Mouse (Mus musculus) right cerebral cortex, postnatal 4 days (tissue): ENCODE data around the gene Pip4p1.
"Not testable (repeated sequence)": the region's sequence is repeated elsewhere in the genome, so short reads cannot be mapped to it uniquely, and the experiment has no call there.

Source experiments
- DNase-seq: peaks from one replicate; pipeline ENCODE4 v3.0.0-alpha.2; 2022

Gene Pip4p1

DNA sequence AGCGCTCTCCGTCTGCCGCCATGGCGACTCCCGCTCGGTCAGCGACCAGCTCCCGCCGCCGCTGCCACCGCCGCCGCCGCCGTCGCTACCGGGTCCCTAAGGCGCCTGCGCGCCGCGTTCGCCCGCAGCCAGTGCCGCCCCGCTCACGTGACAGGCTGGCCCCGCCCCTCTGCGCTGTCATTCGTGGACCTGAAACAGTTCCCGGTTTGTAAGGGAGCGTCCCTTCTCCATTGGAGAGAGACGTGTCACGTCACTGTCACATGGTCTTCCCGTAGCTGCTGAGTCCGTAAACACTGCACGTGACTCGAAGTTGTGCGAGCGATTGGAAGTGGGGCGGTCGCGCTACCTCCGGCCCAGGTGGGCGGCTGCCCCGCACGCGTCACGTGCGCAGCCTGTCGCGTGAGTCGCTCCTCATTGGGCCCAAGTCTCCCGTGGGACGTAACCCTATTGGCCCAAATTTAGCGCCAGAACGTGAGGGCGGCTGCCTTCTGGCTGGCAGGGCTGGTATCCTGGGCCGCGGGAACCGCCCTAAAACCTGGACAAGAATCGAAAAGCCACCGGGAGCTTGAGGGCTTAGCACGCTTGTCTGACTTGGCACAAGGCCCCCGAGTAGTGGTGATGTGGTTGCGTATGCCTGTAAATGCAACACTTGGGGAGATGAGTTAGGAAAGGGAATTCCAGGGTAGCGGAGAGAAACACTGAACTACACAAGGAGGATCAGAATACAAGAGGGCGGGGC is at the start of gene Pip4p1, which contains the start of gene Pnp:
Pip4p1 (minus strand) TSS at position 103 of the 739 bp plus-strand sequence.
Pnp (plus strand) TSS at position 329 of the 739 bp plus-strand sequence.
- peak; percentile 96 for DNase-seq

- no peak for DNase-seq
Measured at GRCm38 (mm10) chr14:50979631-50980030, 49.0 kb upstream of the Pip4p1 start.

DNA sequence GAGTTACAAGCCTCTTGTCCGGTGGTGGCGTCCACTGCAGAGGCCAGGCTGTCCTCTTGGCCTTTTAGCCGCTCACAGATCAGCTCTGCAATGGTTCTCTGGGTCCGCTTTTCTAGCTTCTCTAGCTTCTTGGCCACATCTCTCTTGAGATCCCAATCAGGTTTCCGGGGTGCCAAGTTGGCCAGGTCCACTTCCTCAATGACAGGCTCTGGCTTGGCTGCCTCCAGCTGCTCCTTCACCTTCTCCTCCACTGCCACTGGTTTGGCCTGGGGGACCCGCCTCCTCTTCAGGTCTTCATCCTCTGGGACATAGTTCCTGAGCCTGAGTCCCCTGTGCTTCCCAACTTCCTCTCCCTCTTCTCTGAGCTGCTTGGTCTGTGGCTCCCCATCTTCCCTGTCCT is 47.8 kb upstream of the Pip4p1 start:
- DNase-seq: not testable (repeated sequence)

GRCm38 (mm10) chr14:50976674-50977073 is 46.0 kb upstream of the Pip4p1 start:
- DNase-seq: peak; percentile 10

- DNase-seq: no peak
Measured at GRCm38 (mm10) chr14:50975001-50975400, 44.3 kb upstream of the Pip4p1 start.

DNA sequence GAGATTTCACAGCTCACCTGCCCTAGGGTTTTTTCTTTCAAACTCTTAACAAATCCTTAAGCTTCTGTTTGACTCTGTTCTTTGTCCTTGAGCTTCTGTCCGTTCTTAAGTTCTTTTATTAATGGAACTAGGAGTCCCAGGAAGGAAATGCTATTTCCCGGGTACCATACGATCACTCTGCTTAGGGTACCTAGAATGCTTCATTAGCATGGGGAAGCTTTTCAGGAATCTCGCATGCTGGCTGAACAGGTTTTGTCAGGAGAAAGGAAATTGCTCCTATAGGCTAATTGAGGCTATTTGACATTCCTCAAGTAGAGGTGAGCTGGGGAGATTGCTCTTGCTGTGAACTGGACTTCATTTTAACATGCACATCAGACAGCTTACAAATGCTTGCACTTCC is 43.0 kb upstream of the Pip4p1 start:
- no peak for DNase-seq

DNA sequence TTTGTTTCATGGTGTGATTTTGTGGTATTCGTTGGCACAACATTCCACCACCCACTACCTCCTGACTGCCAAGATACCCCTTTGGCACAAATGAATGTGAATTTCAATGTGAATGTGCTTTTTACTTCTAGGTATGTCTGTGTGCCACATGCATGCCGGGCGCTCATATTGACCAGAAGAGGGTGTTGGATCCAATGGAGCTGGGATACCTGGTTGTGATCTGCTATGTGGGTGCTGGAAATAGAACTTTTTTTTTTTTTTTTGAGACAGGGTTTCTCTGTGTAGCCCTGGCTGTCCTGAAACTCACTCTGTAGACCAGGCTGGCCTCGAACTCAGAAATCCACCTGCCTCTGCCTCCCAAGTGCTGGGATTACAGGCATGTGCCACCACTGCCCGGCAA is 42.4 kb upstream of the Pip4p1 start:
- not testable (repeated sequence) for DNase-seq

- no peak for DNase-seq
Measured at GRCm38 (mm10) chr14:50970822-50971221, 40.2 kb upstream of the Pip4p1 start.

- DNase-seq: peak; percentile 35
Measured at GRCm38 (mm10) chr14:50969558-50970544, 39.2 kb upstream of the Pip4p1 start.

DNA sequence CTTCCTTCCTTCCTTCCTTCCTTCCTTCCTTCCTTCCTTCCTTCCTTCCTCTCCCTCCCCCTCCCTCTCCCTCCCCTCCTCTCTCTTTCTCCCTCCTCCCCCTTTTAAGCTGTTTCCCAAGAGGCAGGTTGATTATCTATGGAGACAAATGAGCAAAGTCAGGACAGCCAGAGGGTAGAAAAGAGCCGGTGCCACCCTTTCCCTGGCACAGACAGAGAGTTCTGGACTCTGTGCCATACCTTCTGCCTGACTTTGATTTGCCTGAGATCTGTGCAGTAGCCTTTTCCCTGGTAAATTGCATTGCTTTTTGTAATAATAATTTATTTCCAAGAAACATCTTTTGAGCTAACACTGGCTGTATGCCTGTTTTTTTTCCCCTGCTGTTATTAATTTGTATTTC is 38.4 kb upstream of the Pip4p1 start:
- DNase-seq: no peak

GRCm38 (mm10) chr14:50968216-50968980 is 37.7 kb upstream of the Pip4p1 start:
- no peak for DNase-seq

DNA sequence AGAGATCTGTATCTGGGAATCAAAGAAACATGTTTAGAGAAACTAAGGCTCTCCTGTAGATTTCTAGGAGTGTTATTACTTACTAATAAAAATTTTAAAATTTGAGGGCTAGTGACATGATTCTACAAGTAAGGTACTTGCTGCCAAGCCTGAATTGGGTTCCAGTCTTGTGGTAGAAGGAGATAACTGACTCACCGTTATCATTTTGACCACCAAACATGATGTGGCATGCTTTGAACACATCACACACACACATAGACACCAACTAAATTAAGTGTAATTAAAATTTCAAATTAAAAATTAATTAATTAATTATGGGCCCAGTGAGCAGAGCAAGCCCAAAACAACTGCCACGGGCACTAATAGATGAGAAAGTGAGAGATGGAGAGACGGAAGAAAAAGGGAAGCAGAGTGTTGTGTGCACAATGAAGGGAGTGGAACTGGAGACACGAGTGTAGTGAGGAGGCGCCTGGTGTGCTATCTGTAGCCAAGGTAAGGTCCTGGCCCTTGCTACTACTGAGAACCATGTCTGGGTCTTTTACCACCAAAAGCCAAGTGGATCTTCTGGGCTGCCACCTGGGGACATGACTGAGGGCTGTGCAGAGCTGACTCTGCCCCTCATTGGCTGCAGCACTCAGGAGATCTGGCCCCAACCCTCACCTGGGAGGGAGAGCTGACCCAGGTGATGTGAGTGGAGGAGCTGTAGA is 27.8 kb upstream of the Pip4p1 start:
- DNase-seq: not testable (repeated sequence)

DNA sequence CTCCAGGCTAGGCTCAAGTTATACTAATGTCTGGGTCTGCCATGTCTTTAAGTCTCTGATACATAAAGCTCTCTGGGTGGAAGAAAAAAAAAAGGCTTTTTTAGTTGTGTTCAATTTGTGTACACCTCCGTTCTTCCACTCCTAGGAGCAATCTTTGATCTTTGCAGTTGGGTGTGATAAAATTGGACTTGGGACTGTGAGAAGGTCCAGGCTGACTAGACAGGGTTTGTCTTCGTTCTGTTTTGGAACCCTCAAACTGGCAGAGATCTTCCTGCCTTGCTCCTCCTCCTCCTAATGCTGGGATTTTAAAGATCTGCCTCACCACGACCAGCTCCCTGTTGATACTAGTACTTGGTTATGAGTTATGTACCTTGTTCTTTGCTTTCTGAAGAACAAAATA is 26.5 kb upstream of the Pip4p1 start:
- not testable (repeated sequence) for DNase-seq

GRCm38 (mm10) chr14:50956724-50957123 is 26.1 kb upstream of the Pip4p1 start:
- DNase-seq: not testable (repeated sequence)

DNA sequence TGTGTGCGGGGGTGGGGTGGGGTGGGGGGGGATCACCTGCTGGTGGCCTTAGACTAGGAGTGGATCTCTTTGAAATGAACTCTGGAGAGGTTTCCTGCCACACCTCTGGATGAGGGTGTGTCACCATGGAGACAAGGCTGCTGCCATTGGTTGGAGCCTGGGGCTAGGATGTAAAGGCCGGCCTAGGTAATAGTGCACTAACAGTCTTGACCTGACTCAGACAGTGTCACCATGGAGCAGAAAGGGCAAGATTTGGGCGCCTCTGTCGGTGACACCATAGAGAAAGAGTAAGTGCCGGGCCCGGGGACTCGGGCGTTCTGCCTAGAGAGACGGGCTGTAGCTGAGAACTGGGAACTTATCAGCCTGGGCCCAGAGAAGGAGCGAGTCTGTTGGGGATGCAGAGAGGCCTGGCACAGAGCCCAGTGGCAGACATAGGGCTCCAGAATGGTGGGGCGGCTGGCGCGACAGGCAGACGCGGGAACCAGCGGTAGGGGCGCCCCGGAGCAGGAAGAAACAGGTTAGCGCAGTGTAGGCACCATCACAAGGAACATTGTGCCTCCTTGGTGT is 25.4 kb upstream of the Pip4p1 start, which contains the start of gene Pnp2:
Pnp2 (plus strand) TSS at position 51 of the 567 bp plus-strand sequence.
- peak; percentile 58 for DNase-seq

- DNase-seq: no peak
Measured at GRCm38 (mm10) chr14:50955487-50955886, 24.8 kb upstream of the Pip4p1 start.

- DNase-seq: not testable (repeated sequence)
Measured at GRCm38 (mm10) chr14:50945526-50945925, 14.9 kb upstream of the Pip4p1 start.

- not testable (repeated sequence) for DNase-seq
Measured at GRCm38 (mm10) chr14:50945081-50945480, 14.4 kb upstream of the Pip4p1 start.

DNA sequence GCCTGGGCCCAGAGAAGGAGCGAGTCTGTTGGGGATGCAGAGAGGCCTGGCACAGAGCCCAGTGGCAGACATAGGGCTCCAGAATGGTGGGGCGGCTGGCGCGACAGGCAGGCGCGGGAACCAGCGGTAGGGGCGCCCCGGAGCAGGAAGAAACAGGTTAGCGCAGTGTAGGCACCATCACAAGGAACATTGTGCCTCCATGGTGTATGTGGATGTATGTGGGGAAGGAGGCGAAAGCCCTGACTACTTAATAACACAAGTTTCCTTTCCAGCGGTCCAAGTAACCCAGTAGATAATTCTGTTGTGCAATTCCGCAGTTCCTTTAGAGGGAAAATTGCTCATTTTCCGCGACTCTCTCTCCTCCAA is 14.0 kb upstream of the Pip4p1 start:
- DNase-seq: not testable (repeated sequence)

DNA sequence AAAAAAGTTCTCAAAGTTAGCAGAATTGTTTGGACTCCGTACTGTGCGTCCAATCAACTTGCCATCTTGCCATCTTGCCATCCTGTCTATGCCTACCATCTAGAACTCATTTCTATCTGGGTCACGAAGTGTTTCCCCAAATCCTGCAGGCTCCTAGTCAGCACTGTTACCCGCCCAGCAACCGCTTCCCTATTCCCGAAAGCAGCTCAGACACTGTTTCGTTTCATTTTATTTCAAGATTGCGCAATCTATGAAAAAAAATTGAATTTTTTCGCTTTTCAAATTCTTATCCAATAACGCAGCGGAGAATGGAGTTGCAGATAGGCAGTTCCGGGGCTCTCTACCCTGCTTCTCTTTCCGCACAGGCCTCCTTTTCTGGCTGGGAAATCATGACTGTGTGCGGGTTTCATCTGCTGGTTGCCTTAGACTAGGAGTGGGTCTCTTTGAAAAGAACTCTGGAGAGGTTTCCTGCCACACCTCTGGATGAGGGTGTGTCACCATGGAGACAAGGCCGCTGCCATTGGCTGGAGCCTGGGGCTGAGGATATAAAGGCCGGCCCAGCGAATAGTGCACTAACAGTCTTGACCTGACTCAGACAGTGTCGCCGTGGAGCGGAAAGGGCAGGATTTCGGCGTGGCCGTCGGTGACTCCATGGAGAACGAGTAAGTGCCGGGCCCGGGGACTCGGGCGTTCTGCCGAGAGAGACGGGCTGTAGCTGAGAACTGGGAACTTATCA is 13.4 kb upstream of the Pip4p1 start, which contains the start of gene Gm49342:
Gm49342 (plus strand) TSS at position 586 of the 736 bp plus-strand sequence.
- peak; percentile 77 for DNase-seq

DNA sequence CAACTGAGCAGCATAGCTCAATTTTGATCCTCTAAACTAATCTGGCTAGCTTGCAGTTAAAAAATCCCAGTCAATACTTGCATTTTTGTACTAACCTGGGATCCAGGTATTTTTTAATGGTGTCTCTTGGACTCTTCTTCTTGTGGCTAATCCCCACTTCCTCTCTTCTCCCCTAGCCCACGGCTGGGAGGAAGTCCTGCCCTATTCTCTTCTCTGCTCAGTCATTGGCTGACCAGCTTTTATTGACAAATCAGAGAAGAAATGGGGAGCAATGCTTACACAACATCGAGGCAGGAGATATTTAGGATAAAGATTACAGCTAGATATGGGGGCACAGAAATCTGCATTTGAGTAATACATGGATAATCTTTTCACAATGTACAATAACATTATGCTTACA is 8.3 kb upstream of the Pip4p1 start:
- DNase-seq: no peak
